Mouse (Mus musculus) myocyte (in vitro differentiated cells): ENCODE measurements around the gene Oit3. TPM values are rescaled to one million over a fixed set of nuclear protein-coding genes. Genes with fewer than 3 reads are reported as not detected.

Experiments
- H3K27me3 ChIP-seq: one replicate; pipeline ENCODE4 v1.6.1; 2011; ENCODE audit not compliant: control insufficient read depth, insufficient read depth, insufficient read length
- H3K36me3 ChIP-seq: one replicate; pipeline ENCODE4 v1.6.1; 2011; ENCODE audit not compliant: control insufficient read depth, insufficient read depth
- H3K4me2 ChIP-seq: one replicate; pipeline ENCODE4 v1.6.1; 2011; ENCODE audit warnings: low read depth, control low read depth
- H3K4me3 ChIP-seq: one replicate; pipeline ENCODE4 v1.5.1; 2011; ENCODE audit warnings: mild to moderate bottlenecking, control low read depth, moderate library complexity
- H3K79me2 ChIP-seq: one replicate; pipeline ENCODE4 v1.6.1; 2011; ENCODE audit not compliant: control insufficient read depth, insufficient read depth
- H3ac ChIP-seq: one replicate; pipeline ENCODE4 v1.6.1; 2011; ENCODE audit not compliant: control insufficient read depth, insufficient read length
- CEBPB ChIP-seq: IDR thresholded peaks from 2 replicates; pipeline ENCODE4 v1.6.1; 2011; ENCODE audit warnings: mild to moderate bottlenecking, moderate library complexity; ENCODE audit not compliant: poor library complexity, insufficient read depth, severe bottlenecking
- E2F4 ChIP-seq: IDR thresholded peaks from one replicate; pipeline ENCODE4 v1.6.1; 2011; ENCODE audit warnings: mild to moderate bottlenecking, control low read depth, moderate library complexity; ENCODE audit not compliant: insufficient read depth
- MAX ChIP-seq: IDR thresholded peaks from one replicate; pipeline ENCODE4 v1.6.1; 2011; ENCODE audit warnings: low read depth, mild to moderate bottlenecking, control low read depth
- MYOD1 ChIP-seq, 3 experiments: IDR thresholded peaks; one replicate each; pipeline ENCODE4 v1.6.1; 2011; ENCODE audit warnings: control low read depth in 2 of 3, low read depth in 2 of 3, mild to moderate bottlenecking in 2 of 3, moderate library complexity in 1 of 3; ENCODE audit not compliant: insufficient read length in 2 of 3, control insufficient read depth in 1 of 3
- MYOG ChIP-seq, 3 experiments: IDR thresholded peaks; one replicate each; pipeline ENCODE4 v1.6.1; 2011; ENCODE audit warnings: control low read depth in 2 of 3, low read depth in 2 of 3, mild to moderate bottlenecking in 2 of 3; ENCODE audit not compliant: insufficient read length in 2 of 3, control insufficient read depth in 1 of 3, insufficient read depth in 1 of 3
- POLR2A ChIP-seq: IDR thresholded peaks from one replicate; pipeline ENCODE4 v1.6.1; 2011; ENCODE audit warnings: low read depth, mild to moderate bottlenecking, control low read depth, moderate library complexity; ENCODE audit not compliant: insufficient read length
- POLR2AphosphoS2 ChIP-seq: IDR thresholded peaks from one replicate; pipeline ENCODE4 v1.6.1; 2011; ENCODE audit warnings: low read depth, control low read depth; ENCODE audit not compliant: insufficient read length
- REST ChIP-seq: IDR thresholded peaks from one replicate; pipeline ENCODE4 v1.6.1; 2011; ENCODE audit warnings: mild to moderate bottlenecking, control low read depth, moderate library complexity; ENCODE audit not compliant: insufficient read depth, insufficient read length
- SRF ChIP-seq: IDR thresholded peaks from one replicate; pipeline ENCODE4 v1.6.1; 2011; ENCODE audit warnings: low read depth; ENCODE audit not compliant: control insufficient read depth, insufficient read length
- TCF12 ChIP-seq: IDR thresholded peaks from one replicate; pipeline ENCODE4 v1.6.1; 2011; ENCODE audit warnings: mild to moderate bottlenecking, control low read depth; ENCODE audit not compliant: poor library complexity, insufficient read depth, severe bottlenecking
- TCF3 ChIP-seq: IDR thresholded peaks from one replicate; pipeline ENCODE4 v1.6.1; 2011; ENCODE audit warnings: low read depth, control low read depth; ENCODE audit not compliant: insufficient read length
- USF1 ChIP-seq: IDR thresholded peaks from one replicate; pipeline ENCODE4 v1.6.1; 2011; ENCODE audit warnings: low read depth, mild to moderate bottlenecking, control low read depth, moderate library complexity
- polyA plus RNA-seq: library from polyadenylated mRNA; unstranded; fragments of >200 nt; fragmentation: generic; extraction: Trizol; gene quantifications from one replicate; pipeline ENCODE4 v1.2.1, GENCODE M21; 2012; ENCODE audit warnings: missing spikeins

The Oit3 gene
- polyA plus RNA-seq, 1 experiment = 0.32 TPM

DNA sequence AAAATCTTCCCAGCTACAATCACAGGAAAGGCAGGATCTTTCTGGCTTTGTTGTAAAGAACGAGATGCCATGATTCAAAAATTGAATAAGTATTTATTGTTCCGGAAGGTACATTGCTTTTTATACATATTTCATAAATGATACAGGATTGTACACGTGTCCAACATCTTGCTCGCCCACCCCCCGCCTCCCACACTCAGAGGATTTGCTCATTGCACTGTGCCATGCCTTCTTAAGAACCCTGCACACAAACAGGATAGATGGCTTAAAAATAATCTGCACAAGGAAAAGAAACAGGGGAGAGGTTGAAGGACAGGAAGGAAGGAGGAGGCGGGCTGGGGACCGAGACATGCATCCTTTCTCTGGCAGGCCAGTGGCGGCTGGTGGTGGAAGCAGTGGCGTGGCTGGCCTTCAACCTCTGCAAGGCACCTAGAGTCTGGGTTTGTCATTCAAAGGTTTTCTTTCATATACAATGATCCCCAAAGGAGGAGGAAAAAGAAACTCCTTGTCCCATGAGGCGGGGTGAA, 5.4 kb upstream of the Oit3 start:
- Histone ChIP-seq H3ac (no peak overlapping the region), H3K4me3 (no peak overlapping the region), H3K36me3 (peaks cover 38% of the 10 kb centered on the region), H3K79me2 (no peaks in the 10 kb centered on the region), H3K27me3 (no peaks in the 10 kb centered on the region), H3K4me2 (no peak overlapping the region)
- TF ChIP-seq MYOD1 (IDR thresholded peaks at IDR 0.05; ENCODE audit: control insufficient read depth in 1 of 3, insufficient read length in 2 of 3, low read depth in 2 of 3) (no peak), REST (no peak)

DNA sequence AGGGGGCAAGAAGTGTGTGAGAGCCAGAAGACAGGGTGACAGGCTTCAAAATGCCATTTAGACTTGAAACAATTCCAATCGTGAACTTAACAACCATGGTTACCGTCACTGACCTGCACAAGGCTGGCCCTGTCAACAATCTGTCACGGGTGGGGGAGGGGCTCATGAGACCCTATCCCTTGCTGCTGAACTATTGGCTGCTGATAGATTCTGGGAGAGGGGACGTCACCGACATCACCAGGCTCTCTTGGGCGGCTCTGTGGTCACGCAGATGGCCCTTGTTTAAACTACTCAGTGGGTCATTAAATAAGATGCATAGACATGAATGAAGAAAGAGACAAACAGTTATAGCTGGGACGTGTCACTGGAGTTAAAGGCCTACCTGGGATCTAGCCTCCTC, 3.1 kb upstream of the Oit3 start:
- Histone ChIP-seq H3K27me3 (no peaks in the 10 kb centered on the region), H3K79me2 (no peaks in the 10 kb centered on the region), H3ac (no peak overlapping the region), H3K4me2 (no peak overlapping the region), H3K4me3 (no peak overlapping the region), H3K36me3 (peaks cover 16% of the 10 kb centered on the region)
- TF ChIP-seq E2F4 = no peak
- no peak for TF ChIP-seq TCF3
- no peak for TF ChIP-seq POLR2AphosphoS2
- no peak for TF ChIP-seq MYOD1 (IDR thresholded peaks at IDR 0.05; ENCODE audit: control insufficient read depth in 1 of 3, insufficient read length in 2 of 3, low read depth in 2 of 3)
- TF ChIP-seq SRF = no peak
- no peak for TF ChIP-seq TCF12
- TF ChIP-seq MYOG (IDR thresholded peaks at IDR 0.05; ENCODE audit: control insufficient read depth in 1 of 3, insufficient read depth in 1 of 3, insufficient read length in 2 of 3, low read depth in 2 of 3) = no peak
- TF ChIP-seq CEBPB = no peak
- TF ChIP-seq REST = no peak
- TF ChIP-seq POLR2A = no peak
- no peak for TF ChIP-seq MAX
- no peak for TF ChIP-seq USF1

DNA sequence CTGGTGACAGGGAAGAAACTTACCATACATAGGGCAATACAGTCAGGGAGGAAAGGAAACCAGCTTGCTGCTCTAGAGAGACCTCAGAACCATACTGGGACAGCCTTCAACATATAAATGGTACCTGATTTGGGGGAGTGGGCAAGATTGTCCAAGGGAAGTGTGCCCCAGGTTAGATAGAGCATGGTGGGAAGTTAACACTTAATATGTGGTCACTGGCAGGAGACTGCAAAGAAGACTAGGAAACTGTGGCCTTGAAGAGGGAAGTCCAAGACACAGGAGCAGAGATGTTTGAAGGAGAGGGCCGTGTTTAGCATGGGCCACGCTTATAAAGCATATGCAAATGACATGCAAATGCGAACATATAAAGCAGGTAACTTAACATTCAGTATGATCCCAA, 2.5 kb upstream of the Oit3 start:
- H3ac ChIP-seq = no peak overlapping the region
- no peak overlapping the region for H3K4me2 ChIP-seq
- H3K27me3 ChIP-seq = no peaks in the 10 kb centered on the region
- H3K36me3 ChIP-seq = peaks cover 11% of the 10 kb centered on the region
- TF ChIP-seq USF1 (no peak), E2F4 (no peak), MYOG (IDR thresholded peaks at IDR 0.05; ENCODE audit: control insufficient read depth in 1 of 3, insufficient read depth in 1 of 3, insufficient read length in 2 of 3, low read depth in 2 of 3) (no peak), POLR2AphosphoS2 (no peak), SRF (no peak), REST (no peak), MAX (no peak), MYOD1 (IDR thresholded peaks at IDR 0.05; ENCODE audit: control insufficient read depth in 1 of 3, insufficient read length in 2 of 3, low read depth in 2 of 3) (no peak), CEBPB (no peak), TCF12 (no peak), TCF3 (no peak), POLR2A (no peak)
- H3K79me2 ChIP-seq = no peaks in the 10 kb centered on the region
- H3K4me3 ChIP-seq = no peak overlapping the region

DNA sequence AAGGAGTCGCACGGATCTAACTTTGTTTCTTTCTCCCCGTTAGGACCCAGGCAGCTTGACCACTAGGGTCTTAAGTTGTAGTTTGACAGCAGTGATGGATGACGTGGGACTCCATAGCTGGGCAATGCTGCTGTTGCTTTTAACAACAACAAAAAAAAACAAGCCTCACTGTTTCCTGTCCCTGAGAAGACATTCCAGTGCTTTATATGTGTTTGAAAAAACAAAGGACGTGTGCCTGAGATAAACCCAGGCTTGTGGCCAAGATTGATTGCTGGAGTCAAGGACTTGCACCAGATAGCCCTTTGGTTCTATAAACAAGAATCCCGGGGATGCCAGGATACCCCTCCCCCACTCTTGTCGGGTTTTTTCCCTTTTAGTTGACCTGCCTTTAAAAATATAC, 1.6 kb upstream of the Oit3 start:
- no peak overlapping the region for H3K4me2 ChIP-seq
- H3K36me3 ChIP-seq = peaks cover 6% of the 10 kb centered on the region
- H3K79me2 ChIP-seq = no peaks in the 10 kb centered on the region
- no peak overlapping the region for H3ac ChIP-seq
- TF ChIP-seq POLR2AphosphoS2 (no peak), REST (no peak), E2F4 (no peak), MAX (no peak), MYOG (IDR thresholded peaks at IDR 0.05; ENCODE audit: control insufficient read depth in 1 of 3, insufficient read depth in 1 of 3, insufficient read length in 2 of 3, low read depth in 2 of 3) (no peak), TCF3 (no peak), CEBPB (no peak), SRF (no peak)
- no peaks in the 10 kb centered on the region for H3K27me3 ChIP-seq
- no peak overlapping the region for H3K4me3 ChIP-seq

DNA sequence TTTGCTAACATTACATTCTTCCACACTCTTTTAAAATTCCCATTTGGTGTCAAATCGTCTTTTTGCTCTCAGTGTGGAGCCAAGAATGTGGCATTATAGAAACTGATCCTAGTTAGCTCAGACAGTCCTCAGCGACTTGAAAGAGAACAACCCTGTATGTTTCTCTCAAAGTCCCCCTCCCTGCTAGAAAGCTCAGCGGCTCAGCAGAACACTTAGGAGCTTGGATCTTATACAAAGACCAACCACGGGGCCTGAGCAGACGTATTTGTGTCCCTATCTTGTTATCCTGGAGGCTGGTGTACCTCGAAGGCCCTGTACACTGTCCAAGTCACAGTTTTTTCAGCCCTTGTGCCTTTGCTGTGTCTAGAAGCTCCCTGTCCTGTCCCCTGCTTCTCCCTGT, 1.4 kb downstream of the Oit3 start:
- no peak overlapping the region for H3ac ChIP-seq
- TF ChIP-seq TCF3 = no peak
- TF ChIP-seq TCF12 = no peak
- no peak for TF ChIP-seq MYOG (IDR thresholded peaks at IDR 0.05; ENCODE audit: control insufficient read depth in 1 of 3, insufficient read depth in 1 of 3, insufficient read length in 2 of 3, low read depth in 2 of 3)
- no peak for TF ChIP-seq POLR2A
- no peak for TF ChIP-seq CEBPB
- no peak for TF ChIP-seq MAX
- TF ChIP-seq USF1 = no peak
- TF ChIP-seq POLR2AphosphoS2 = no peak
- TF ChIP-seq REST = no peak
- TF ChIP-seq E2F4 = no peak
- no peak for TF ChIP-seq MYOD1 (IDR thresholded peaks at IDR 0.05; ENCODE audit: control insufficient read depth in 1 of 3, insufficient read length in 2 of 3, low read depth in 2 of 3)
- no peak for TF ChIP-seq SRF
- peaks cover 2% of the 10 kb centered on the region for H3K36me3 ChIP-seq
- no peaks in the 10 kb centered on the region for H3K79me2 ChIP-seq
- no peak overlapping the region for H3K4me3 ChIP-seq
- H3K27me3 ChIP-seq = no peaks in the 10 kb centered on the region
- H3K4me2 ChIP-seq = no peak overlapping the region
